Mouse (Mus musculus) c-Kit-positive CD71-positive TER-119-positive erythroid progenitor cells, embryonic 14.5 days (primary cell): ENCODE measurements at regions not wholly inside any gene's neighbourhood (a gene's known extent, or its start where the extent isn't known, plus 50 kb on each side); places are given as distances from the start of the nearest gene placed in this dataset.

Experiments used
- DNase-seq: peaks from one replicate; pipeline ENCODE4 v3.0.0-alpha.2; 2013; ENCODE audit warnings: low spot score

DNA sequence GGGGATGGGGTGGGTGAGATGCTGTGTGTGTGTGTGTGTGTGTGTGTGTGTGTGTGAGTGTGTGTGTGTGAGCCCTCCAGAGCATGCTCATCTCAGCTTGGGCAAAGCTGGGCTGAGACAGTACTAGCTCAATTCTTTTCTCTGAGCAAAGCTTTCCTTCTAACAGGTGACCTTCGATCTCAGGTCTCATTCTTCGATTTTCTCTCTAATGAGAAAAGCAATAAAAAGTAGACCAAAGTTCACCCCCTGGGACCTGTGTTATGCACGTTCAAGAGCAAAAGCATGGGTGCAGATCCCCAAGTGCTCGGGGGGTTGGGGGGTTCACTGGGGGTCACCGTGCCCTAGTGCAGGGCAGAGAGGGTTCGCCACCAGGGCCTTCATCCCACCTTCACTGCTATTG lies 103.1 kb upstream of the Slc22a12 start:
- DNase-seq, result no peak

DNA sequence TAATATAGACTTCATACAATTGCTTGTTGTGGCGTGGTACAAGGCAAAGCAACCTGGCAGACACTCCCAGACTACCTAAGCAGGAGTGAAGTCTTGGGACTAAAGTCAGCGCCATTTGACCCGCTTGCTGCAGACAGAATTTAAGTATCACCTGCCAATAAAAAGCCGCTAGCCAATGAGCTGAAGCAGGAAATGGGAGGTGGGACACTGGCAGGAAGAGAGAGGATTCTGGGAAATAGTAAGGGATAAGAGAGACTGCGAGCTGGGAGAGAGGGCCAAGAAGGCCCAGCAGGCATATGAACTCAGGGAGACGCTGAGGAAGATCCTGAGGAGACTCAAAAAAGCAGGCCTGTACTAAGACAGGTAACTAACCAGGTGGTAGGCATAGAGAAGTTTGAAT lies 102.0 kb upstream of the Slc22a12 start:
- no peak for DNase-seq

DNA sequence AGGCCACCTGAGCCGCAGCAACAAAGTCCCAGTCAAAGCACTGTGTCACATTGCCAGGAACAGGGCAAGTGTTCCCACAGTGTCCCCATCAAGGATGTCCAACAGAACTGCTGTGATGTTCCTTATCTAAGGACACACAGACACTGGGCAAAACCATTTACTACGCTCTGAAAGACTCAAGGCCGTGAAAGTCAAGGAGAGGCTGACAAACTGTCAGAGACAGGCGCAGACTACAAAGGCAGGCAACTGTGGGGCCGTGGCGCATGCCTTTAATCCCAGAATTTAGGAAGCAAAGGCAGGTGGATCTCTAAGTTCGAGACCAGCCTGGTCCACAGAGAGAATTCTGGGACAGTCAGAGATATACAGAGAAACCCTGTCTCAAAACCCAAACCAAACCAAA lies 96.8 kb upstream of the Slc22a12 start:
- no peak for DNase-seq

DNA sequence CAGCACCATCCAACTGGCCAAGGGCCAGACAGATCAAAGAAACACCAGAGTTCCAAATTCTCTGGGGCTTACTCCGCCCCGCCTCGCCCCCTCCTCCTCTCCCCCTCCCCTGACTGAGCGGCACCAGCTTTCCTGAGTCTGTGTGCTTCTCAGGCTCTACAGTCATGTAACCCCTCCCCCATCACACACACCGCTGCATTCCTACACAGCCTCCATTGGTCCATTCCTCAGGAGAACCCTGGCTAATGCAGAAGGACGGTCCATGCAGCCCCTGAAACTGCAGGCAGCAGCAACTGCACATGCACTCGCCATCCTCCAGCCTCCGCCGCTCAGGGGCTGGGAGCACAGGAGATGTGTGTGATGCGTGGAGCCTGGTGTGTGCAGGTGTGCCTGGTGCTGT lies 90.6 kb upstream of the Slc22a12 start:
- no peak for DNase-seq

DNA sequence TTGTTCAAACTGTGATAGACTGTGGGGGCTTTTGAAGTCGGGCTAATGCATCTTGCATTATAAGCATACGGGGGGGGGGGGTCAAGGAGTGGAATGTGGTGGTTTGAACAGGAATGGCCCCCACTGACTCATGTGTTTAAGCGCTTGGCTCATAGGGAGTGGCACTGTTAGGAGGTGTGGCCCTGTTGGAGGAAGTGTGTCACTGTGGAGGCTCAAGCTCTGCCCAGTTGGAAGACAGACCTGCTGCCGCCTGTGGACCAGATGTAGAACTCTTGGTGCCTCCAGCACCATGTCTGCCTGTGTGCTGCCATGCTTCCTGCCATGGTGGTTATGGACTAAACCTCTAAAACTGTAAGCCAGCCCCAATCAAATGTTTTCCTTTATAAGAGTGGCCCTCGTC lies 89.0 kb upstream of the Slc22a12 start:
- no peak for DNase-seq

DNA sequence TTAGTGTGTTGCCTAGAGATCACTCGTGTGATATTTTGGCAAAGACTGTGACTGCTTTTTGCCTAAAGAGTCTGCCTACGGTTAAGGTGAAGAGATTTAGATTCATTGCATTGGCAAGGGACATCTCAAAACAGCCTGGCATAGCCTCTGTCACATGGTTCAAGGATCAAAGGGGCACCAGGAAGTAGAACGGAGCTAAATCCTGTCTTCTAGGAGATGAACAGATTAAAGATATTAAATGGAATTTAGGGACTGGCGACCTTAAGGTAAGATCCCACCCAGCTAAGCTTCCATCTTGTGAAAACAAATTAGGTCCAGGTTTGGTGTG lies 87.7 kb upstream of the Slc22a12 start:
- no peak for DNase-seq

DNA sequence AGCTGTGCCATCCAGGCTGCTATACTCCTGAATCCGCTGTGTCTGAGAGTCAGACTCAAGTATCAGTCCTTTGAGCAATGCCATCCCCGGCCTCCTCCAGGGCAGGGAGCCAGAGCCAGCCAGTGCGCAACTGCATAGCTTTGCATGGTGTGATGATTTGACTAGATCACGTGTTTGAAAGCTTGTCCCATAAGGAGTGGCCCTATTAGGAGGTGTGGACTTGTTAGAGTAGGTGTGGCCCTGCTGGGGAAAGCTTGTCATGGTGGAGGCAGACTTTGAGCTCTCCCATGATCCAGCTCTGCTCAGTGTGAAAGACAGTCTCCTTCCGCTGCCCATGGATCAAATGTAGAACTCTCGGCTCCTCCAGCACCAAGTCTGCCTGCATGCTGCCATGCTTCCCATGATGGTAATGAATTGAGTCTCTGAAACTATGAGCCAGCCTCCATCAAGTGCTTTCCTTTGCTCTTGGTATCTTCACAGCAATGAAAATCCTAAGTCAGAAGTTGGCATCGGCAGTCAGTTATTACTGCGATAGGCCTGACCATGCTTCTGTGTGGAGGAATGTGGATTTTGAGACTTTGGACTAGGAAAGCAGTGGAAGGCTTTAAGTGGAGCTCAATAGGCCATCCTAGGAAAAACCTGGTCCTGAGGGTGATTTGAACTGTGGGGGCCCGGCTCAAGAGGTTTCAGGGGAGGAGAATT lies 87.2 kb upstream of the Slc22a12 start:
- no peak for DNase-seq

DNA sequence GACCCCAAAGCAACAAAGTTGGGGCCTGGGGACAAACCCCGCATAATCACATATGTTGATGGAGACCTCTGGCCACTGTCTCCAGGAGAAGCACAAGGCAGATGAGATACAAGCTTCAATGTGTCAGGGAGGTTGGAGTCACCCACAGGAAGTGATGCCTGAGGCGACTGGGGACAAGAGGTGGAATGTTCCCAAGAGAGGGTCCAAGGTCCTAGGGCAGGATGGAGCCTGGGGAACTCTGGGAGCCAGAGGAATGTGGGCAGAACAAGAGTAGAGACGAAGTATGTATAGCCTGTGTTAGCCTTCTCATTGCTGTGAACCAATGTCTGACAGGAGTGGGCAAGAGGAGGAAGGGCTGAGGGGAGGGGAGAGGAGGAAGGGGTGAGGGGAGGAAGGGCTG lies 82.7 kb upstream of the Slc22a12 start:
- no peak for DNase-seq

DNA sequence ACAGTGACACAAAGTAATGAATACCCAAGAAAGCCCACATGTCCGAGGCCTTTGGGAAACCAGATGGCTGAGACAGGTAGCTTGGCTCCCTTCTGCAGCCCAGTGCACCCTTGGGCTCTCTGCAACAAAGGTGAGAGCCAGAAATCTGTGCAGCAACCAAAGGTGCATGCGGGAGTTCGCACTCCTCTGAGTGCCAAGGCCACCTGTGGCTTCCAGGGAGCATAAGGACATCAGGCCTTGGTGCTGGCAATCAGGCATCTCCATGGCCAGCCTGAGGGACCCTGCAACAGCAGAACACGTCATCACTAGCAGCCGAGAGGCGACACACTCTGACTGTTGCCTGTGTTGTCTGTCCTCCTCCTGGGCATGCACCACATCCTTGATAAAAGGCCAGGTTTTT lies 78.2 kb upstream of the Slc22a12 start:
- no peak for DNase-seq

DNA sequence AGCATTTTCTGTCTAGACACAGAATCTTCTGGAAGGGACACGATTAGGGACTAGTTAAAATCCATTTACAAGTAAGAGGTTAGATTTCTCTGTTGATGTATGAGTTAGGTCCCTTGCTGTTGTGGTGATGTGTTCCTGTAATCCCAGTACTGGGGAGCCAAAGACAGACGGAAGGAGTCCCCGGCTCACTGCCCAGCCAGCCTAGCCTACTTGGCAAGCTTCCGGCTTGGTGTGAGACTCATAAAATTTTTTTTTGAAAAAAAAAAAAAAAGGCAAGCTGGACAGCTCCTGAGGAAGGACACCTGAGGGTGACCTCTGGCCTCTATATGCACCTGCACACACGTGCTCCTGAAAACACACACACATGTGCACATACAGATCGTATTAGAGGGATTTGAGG lies 76.7 kb upstream of the Slc22a12 start:
- no peak for DNase-seq

DNA sequence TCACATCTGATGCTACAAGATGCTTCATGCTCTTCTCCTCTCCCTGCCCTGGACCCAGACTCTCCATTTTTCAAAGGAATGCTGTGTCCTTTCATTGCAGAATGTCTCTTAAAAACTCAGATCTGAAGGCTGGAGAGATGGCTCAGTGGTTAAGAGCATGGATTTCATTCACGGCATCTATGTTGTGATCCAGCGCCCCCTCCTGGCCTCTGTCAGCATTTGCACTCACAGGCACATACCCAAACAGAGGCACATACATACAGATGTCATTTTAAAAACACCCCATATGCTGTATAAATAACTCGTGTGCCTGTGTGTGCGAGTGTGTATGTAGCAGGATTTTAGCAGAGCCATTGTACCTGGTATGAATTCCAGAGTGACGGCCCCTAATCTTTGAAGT lies 73.8 kb upstream of the Slc22a12 start:
- DNase-seq, result no peak

DNA sequence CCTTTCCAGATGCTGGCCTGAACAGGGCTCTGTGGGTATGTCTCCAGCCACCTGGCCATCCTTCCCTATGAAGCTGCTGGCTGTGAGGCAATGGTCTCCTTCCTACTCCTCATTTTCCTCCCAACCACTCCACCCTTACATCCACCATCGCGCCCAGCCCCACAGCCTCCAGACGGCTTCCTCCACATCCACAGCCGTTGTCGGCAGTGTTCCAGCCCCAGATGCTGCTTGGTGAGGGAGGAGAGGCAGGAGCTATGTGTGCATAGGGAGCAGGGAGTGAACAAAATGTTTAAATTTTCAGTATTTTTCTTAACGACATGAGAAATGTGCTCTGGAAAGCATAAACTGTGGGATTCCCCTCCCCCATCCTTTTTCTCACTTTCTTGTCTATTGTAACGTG lies 69.6 kb upstream of the Slc22a12 start:
- no peak for DNase-seq

DNA sequence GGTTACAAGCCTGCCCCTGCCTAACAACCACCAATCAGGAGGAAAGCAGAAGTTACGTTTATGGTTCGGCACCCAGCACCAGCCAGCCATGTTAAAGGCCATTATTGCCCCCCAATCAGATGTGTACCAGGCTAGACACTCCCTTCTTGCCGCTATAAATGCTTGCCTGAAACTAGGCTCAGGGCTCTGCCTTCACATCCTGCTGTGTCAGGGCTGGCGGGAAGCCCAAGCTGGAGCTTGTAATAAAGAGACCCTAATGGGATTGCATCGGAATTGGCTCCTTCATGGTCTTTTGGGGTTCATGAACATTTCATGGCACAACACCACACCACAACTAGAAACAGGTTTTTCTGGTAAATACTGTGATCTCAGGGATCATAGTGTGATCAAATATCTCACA lies 69.1 kb upstream of the Slc22a12 start:
- DNase-seq, result no peak

DNA sequence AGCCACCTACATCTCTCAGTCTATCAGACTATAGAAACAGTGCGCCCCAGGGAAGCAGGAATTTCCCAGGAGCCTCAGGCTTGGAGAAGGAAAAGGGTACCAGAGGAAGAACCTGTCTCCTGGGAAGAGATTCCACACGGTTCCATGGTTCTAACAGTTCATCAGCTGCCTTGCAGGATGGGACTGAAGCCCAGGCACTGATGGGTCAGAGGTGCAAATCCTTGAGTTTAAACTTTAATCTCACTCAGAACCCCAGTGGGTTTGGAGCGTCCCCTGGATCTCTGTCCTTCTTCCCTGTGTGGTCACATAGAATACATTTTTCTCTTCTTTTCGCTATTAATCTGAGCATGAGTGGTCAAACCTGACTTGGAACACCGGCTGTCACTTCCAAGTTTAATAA lies 67.9 kb upstream of the Slc22a12 start:
- no peak for DNase-seq

DNA sequence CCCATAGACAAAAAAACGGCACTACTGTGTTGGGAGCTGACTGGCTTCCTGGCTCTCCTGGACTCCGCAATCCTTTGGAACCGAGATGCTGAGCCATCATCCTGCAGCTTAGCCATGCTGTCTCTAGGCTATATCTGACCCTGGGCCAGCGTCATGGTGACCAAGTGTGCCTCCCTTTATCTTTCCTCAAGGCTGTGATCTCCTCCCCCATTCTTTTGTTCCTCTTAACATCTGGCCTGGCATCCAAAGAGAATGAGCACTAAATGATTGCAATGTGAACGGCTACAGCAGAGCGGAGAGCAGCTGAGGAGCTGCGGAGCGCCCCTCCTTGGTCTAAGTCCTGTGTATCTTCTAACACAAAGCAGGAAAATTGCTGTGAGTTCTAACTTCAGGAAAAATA lies 67.2 kb upstream of the Slc22a12 start:
- no peak for DNase-seq

DNA sequence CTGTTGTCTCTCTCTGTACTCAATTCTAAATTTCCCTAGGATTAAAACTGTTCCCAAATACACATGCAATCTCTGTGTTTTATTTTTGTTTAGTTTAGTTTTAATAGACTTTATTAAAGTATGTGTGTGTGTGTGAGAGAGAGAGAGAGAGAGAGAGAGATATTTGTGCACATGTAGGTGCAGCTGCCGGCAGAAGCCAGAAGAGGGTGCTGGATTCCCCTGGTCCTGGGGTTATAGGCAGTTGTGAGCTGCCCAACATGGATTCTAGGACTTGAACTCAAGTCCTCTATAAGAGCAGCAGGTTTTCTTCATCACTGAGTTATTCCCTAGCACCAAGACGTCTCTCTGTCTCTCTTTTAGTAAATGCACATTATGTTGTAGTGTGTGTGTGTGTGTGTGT lies 64.7 kb upstream of the Slc22a12 start:
- DNase-seq, result no peak

DNA sequence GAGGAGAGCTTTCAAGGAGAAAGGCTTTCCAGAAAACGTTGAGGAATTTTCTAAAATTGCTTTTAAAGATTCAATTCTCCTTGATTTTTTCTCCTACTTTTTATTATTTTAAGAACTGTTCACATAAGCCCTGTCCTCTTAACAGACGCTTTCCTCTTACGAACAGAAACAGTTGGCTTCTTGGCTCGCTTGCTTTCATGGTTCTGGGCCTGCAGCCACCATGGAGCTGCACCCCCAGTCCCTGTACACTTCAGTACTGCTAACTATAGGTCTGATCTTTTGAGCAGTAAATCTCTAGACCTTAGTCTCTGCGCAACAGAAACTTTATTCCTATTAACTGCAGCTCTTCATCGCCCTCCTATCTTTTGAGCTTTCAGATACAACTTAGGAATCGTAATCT lies 63.8 kb upstream of the Slc22a12 start:
- no peak for DNase-seq

DNA sequence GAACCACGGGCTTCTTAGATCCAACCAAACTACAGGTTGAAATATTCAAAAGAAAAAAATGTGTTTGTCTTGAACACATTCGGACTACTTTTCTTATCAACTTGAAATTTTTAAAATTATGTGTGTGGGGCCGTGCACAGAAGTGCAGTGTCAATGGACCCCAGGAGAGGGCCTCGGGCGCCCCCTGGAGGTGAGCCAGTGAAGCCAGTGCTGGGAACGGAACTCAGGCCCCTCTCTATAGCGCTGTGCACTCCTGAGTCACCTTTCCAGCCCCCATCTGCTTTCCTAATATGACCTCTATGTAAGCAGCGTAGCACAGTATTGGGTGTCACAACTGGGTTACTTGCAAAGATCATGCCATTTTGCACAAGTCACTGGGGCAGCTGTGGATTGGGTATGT lies 61.9 kb upstream of the Slc22a12 start:
- no peak for DNase-seq

DNA sequence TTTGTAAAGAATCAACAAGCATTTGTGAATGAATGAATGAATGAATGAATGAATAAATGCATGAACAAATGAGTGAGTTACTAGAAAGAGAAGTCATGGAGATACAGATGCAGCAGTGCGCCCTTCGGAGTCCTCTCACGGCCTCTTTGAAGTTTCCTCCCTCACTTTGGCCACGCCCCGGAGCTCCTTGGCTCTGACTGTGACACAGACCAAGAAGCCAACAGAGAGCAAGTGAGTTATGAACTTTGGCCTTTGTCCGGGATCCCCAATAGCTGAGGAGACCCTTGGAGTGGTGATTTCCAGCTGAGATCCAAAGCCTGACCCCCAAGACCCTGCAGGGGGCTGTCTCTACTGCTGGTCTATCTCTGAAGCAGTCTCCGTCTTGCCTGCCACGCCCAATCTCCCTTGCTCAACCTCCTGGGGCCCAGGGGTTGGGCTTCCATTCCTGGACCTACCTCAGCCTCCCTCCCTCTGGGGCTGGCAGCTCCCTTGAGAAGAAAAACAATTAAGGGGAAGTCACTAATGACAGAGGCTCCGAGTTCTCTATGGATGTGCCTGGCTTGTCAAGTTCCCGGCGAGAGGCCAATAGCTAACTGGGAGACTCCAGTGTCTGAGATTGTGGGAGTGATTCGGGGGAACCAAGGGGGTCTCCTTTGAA lies 58.2 kb upstream of the Slc22a12 start:
- no peak for DNase-seq

DNA sequence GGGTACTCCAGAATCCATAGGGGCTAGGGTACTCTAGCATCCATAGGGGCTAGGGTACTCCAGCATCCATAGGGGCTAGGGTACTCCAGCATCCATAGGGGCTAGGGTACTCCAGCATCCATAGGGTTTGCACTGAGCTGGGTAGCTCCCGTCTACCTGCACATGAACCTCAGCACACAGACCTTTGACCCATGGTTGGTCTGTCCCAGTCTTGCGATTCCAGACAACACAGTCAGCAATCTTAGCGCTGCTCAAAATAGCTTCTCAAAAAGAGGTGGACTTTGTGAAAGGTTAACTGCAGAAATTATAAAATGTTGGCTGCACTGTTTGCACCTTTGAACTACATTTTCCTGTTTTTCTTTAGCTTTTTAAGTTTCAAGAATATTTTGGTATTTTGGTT lies 56.4 kb upstream of the Slc22a12 start:
- no peak for DNase-seq

DNA sequence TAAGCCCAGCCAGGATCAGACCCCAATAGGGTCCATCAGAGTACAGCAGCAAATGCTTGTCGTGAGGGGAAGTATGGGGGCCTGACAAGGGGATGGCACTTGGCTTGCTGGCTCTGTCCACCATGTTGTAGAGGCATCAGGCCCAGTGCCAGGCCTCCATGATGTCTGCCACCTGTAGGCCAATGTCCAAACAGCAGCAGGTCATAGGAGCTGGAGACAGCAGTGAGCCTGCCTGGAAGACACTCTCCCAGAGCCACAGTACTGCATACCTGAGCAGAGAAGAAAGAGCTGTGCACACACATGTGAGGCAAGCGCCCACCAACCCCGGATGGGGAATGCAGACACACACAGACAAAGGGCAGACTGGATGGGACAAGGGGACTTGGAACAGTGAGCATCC lies 55.4 kb upstream of the Slc22a12 start:
- DNase-seq, result no peak

DNA sequence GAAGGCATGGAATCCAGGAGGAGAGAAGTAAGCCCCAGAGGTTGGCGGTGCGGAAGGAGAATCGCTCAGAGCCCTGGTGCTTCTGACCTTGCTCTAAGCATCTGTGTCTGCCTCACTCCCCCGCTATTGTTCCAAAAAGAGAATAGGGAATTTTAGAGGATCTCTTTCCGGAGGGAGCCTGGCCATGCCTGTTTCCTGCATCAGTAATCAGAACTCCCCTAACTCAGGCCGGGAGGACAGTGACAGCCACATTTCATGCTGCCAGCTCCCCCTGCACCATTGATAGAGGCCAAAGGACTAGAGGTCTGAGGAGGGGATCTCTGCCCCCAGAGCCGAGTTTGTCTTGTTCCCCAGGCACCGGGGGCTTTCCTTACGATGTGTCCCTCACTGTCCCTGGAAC lies 53.0 kb upstream of the Slc22a12 start:
- no peak for DNase-seq
